Mouse (Mus musculus): Measurements from ENCODE around the gene Gm10972.
A peak's percentile ranks its signal among the peaks of the same experiment; 100 is the strongest.
"Not testable (repeated sequence)": the region's sequence is repeated elsewhere in the genome, so short reads cannot be mapped to it uniquely, and the experiment has no call there.

Gm10972 gene

DNA sequence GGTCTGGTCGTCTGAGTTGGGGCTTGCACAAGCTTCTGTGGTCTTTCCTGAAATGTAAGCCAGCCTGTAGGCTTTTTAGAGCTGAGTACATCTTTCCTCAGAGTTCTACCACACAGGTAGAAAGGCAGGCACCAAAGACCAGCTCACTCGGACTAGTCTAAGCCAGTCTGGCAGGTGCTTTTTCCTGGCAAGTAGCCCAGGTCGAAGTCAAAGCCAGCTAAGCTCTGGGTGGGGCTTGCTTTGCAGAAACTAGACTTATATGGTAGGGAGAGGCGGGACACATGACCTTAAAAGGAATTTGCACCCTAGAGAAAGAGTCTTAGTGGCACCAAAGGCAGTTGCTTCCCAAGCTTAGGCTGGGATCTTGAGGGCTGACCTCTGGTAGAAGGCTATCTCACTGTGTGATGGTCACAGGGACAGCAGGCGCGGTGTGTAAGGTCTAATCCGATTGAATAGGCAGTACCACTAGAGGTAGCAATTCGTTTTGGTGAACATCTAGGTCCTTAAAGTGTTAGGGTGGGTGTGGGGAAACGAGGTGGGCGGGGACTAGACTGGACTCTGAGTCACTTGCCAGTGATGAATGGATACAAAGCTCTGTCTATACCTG is 16.3 kb downstream of the Gm10972 start:
- peak; percentile 16 to 19 for DNase-seq

DNA sequence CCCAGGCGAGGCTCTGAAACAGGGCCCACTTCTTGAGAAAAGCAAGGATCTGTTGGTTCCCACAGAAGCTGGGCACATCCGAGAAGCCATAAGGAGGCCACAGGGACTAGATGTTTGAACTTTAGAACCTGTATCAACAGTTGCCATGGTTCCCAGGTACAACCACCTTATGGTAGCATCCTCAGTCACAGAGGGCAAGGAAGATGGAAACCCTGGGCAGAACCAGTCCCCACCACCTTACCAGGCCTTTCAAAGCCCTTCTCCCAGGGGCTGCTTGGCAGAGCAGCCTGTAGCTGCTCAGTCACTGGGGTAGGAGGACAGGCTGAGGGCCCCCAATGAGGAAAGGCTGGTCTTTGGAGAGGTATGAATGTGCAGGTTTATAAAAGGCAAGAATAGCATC is 17.9 kb downstream of the Gm10972 start:
- not testable (repeated sequence) for DNase-seq

DNA sequence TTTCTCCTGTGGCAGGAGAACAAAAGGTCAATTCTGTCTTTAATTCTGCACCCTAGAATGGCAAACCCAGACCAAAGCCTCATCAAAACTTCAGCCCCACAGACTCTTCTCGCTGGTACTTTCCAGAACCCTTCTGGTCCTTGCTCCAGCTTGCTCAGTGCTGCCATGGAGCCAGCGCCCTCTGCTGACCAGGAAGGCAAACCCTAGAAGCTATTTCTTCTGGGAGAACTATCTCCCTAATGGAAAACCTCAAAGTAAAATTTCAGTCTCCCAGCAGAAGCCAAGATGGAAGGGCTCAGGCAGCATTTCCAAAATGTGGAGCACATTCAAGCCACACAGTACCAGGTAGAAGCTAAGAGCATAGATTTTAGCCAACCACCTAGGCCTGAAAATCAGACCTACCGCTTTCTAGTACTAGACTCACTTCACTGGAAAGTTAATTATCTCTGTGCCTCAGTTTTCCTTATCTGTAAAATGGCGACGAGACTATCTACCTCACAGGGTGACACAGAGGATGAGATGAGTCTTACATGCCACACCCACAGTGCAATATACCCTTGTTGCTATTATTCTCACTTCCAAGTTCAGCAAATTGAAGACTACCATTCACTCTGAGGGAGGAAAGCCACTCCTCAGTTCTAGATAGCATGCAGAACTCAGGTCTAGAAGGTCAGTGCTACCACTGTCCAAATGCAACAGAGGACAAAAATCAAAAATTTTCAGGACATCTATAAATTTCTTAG is 22.3 kb downstream of the Gm10972 start:
- not testable (repeated sequence) for DNase-seq

DNA sequence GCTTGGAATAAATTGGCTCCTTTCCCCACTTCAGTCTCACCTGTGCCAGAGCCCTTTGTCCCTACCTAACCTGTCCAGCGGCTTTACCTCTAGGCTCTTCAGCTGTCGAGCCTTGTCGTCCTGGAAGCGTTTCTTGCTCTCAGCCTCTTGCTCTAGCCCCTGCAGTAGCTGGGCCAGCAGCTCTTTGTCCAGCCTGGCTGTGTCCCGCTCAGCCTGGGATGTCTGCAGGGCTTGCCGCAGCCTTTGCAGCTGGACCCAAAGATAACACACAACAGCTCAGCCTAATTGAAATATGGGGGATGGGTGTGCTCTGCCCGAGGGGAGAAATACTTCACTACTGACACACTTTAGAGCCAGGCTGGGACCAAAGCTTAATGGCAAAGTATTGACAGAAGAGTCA is 23.0 kb downstream of the Gm10972 start:
- not testable (repeated sequence) for DNase-seq

DNA sequence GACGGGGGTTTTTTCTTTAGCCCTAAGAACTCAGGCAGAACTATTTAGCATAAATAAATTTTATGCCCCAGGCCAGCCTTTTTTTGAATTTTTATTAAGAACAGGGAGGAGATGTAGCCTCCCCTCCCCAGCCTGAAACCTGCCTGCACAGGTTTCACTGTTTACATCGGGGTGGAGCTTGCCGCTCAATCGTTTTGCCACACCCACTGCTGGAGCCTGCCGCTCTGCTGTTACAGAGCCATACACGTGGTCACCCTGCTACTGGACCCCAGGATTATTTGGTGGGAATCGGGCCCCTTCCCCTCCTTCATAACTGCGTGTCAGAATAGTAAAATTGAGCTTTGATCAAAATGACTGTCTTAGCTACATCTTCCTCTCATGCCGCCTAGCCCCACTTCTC is 32.2 kb downstream of the Gm10972 start:
- not testable (repeated sequence) for DNase-seq

DNA sequence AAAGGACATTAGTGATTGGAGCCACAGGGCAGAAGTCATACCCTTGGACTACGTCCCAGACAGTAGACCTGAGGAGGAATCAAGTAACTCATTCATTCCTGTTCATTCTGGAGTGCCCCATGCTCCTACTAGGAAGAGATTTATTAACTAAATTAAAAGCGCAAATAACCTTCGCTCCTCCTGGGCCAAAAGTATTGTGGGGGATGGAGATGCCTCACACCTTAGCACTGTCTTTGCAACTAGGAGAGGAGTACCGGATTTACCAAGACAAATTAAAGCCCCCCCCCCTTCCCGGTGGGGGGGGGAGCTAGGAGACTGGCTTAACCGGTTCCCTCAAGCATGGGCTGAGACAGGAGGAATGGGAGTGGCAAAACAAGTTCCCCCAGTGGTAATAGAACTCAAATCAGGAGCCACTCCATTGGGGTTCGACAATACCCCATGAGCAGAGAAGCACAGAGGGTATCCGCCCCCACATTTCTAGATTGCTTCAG is 36.5 kb downstream of the Gm10972 start:
- DNase-seq, result no peak

DNA sequence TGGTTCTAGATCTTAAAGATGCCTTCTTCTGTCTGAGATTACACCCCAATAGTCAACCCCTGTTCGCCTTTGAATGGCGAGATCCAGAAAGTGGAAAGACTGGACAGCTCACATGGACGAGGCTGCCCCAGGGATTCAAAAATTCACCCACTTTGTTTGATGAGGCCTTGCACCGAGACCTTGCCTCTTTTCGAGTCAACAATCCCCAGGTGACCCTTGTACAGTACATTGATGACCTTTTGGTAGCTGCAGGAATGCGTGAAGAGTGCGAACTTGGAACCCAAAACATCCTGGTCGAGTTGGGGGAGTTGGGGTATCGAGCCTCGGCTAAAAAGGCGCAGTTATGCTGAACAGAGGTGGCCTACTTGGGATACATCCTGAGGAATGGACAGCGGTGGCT is 37.1 kb downstream of the Gm10972 start:
- not testable (repeated sequence) for DNase-seq

DNA sequence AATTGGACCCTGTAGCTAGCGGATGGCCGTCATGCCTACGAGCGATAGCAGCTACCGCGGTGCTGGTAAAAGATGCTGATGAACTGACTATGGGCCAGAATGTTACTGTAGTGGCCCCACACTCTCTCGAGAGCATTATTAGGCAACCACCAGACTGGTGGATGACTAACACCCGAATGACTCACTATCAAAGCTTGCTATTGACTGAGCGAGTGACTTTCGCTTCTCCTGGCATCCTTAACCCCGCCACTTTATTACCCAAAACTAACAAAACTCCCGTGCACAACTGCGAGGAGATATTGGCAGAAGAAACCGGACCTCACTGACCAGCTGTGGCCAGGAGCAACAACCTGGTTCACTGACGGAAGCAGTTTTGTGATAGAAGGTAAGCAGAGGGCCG is 37.9 kb downstream of the Gm10972 start:
- no peak for DNase-seq

DNA sequence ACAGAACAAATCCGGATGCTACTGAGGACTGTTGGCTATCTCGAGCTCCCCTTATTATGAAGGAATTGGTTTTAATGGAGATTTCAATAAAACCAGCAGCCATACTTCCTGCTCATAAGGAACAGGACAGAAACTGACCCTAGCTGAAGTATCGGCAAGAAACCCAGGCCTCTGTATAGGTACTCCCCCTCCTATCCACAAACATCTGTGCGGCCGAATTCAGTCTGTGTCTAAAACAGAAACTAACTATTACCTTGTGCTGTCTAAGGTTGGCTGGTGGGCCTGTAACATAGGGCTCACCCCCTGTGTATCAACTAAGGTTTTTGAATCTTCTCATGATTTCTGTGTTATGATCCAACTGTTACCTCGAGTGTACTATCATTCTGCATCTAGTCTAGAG is 40.7 kb downstream of the Gm10972 start:
- no peak for DNase-seq

DNA sequence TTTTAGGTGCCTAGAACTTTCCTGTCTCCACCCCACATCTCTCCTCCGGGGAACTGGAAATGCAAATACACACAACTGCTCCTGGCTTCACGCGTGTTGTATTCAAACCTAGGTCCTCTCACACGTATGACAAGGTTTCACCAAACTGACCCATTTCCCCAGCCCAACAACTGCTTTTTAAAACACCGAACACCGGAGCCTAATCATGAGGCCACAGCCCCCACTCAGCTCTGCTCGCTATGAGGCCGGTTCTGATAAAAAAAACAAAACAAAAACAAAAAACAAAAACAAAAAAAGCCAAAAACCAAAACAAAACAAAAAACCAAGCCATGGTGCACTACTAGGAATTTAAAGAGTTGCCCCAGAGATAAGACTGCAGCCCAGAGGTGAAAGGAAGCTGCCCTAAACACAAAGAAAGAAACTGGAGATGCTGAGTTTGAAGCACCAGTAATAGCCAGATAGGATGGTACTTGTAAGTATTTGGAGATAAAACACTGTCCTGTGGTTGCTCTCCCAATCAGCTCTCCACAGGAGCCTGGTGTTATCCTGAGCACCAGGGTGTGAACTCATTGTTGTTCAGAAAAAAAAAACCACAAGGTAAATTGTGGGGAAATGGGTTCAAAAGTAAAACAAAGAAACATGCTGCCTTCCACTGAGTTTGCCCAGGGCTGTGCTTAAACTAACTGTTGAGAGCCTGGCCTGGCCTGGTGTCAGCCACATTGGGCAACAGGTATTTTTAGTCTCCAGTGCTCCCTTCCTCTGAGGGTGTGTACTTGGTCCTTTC is 43.3 kb downstream of the Gm10972 start:
- DNase-seq, result not testable (repeated sequence)

DNA sequence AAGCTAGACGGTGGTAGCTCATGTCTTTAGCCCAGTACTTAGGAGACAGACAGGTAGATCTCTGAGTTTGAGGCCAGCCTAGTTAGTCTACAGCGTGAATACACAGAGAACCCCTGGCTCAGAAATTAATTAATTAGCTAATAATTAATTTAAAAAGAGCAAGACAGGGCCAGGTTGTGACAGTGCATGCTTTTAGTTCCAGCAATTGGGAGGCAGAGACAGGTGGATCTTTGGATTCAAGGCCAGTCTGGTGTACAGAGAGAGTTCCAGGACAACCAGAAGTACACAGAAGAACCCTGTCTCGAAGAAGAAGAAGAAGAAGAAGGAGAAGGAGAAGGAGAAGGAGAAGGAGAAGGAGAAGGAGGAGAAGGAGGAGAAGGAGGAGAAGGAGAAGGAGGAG is 45.8 kb downstream of the Gm10972 start:
- not testable (repeated sequence) for DNase-seq

DNA sequence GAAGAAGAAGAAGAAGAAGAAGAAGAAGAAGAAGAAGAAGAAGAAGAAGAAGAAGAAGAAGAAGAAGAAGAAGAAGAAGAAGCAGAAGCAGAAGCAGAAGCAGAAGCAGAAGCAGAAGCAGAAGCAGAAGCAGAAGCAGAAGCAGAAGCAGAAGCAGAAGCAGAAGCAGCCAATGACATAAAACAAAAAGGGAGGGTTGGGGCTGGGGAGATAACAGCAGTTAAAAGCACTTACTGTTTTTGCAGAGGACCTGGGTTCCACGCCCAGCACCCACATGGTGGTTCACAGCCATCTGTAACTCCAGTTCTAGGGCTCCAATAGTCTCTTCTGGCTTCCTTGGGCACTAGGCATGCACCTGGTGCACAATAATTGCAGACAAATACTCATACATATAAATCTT is 46.3 kb downstream of the Gm10972 start:
- DNase-seq, result not testable (repeated sequence)

DNA sequence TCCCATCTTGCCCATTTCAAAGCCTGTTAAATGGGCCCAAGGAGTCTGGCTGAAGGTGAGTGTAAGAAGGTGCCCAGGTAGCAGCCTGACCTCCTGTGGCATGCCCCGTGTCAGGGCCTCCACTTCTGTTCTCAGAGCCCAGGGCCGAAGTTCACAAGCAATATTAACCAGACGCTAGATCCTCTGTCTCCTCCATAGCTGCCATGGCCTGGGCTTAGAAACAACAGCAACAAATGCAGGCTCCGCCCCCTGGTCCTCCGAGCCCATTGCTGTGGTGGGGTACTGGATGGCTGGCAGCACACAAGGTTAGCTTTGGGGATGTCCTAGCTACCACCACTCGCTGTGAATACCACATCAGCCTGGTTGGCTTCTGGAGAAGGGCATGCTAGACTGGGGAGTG is 47.2 kb downstream of the Gm10972 start:
- not testable (repeated sequence) for DNase-seq

DNA sequence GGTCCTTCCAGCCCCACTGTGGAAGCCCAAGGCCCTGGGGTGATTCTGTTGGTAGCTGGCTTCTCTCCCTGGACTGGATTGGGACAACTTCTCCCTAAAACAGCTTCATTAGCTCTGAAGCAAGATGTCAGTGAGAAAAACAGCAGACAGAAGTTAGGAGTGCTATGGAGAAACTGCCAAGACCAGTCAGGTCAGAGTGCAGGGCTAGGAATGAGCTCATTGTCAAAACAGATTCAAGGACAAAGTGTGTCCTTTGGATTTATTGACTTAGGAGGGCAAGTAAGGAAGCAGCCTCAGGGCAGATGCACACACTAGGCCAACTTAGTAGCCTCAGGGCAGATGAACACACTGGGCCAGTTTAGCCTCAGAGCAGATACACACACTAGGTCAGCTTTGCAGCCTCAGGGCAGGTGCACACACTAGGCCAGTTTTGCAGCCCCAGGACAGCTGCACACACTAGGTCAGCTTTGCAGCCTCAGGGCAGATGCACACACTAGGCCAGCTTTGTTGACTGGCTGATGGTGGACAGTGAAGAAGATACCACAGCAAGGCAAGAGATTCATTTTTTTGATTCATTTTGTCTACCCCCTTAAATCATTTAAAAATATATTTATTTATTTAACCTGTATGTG is 47.8 kb downstream of the Gm10972 start:
- DNase-seq, result no peak

DNA sequence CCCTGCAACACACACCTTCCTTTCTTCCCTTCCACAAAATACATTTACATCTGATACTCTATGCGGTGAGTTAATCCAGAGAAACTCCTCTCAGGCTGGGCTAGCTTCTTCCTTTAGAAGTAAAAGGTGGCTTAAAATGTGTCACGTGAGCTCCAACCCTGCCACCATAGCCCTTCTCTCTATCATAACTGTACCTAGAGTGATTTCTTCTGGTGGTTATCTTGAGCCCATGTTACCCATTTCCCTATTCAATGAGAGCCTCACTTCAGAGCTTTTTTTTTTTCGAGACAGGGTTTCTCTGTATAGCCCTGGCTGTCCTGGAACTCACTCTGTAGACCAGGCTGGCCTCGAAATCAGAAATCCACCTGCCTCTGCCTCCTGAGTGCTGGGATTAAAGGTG is 48.8 kb downstream of the Gm10972 start:
- not testable (repeated sequence) for DNase-seq

Data from cerebellum, postnatal 25 days (tissue).